Mouse (Mus musculus) gastrocnemius, adult 2 months (tissue): ENCODE measurements around the gene Fen1. TPM values are rescaled to one million over a fixed set of nuclear protein-coding genes. Genes with fewer than 3 reads are reported as not detected.
"Not testable (repeated sequence)": the region's sequence is repeated elsewhere in the genome, so short reads cannot be mapped to it uniquely, and the experiment has no call there.

Source experiments
- DNase-seq: peaks from one replicate; pipeline ENCODE4 v3.0.0; 2022
- H3K27ac ChIP-seq: fragments of 200-600 bp; 2 replicates; pipeline ENCODE4 v1.8.1; 2022; ENCODE audit warnings: mild to moderate bottlenecking
- H3K4me3 ChIP-seq: fragments of 200-600 bp; 2 replicates; pipeline ENCODE4 v1.8.1; 2022; ENCODE audit warnings: mild to moderate bottlenecking, moderate library complexity
- CTCF ChIP-seq: fragments of 200-600 bp; IDR thresholded peaks from 2 replicates; pipeline ENCODE4 v1.8.1; 2022; ENCODE audit warnings: antibody characterized with exemption, mild to moderate bottlenecking, moderate library complexity
- intact Hi-C: fragments of 180-260 bp; cut with DNase I; formaldehyde crosslinking; loops from one replicate; pipeline ENCODE4 v1.15.1; 2025
- microRNA-seq: library from miRNA; unstranded; fragments of <30 nt; microRNA quantifications from one replicate; pipeline ENCODE4 v1.2.0, GENCODE M21; 2021
- total RNA-seq, 2 experiments: library from RNA; stranded (reverse); gene quantifications; 2 replicates each; pipeline ENCODE4 v1.2.3; 2021

The Fen1 gene
- total RNA-seq, 2 experiments from 2014 or later: 4.0 to 4.3 TPM

DNA sequence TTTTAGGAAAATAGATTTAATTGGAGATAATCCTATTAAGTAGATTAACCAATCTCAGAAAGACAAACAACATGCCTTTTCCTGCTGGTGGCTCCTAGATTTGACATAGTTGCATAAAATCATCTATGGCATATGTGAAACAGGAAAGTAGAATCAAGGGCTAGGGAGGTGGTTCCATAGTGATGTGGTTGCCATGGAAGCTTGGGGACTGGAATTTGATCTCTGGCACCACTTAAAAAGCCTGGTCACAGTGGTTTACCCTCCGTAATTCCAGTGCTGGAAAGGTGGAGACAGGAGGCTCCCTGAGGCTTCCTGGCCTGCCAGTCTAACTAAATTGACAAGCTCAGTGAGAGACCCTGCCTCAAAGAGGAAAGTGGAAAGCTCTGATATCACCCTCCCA lies 33.5 kb downstream of the Fen1 start:
- no peak for DNase-seq
- no peak for TF ChIP-seq CTCF
- intact Hi-C loops: no loop called here

DNA sequence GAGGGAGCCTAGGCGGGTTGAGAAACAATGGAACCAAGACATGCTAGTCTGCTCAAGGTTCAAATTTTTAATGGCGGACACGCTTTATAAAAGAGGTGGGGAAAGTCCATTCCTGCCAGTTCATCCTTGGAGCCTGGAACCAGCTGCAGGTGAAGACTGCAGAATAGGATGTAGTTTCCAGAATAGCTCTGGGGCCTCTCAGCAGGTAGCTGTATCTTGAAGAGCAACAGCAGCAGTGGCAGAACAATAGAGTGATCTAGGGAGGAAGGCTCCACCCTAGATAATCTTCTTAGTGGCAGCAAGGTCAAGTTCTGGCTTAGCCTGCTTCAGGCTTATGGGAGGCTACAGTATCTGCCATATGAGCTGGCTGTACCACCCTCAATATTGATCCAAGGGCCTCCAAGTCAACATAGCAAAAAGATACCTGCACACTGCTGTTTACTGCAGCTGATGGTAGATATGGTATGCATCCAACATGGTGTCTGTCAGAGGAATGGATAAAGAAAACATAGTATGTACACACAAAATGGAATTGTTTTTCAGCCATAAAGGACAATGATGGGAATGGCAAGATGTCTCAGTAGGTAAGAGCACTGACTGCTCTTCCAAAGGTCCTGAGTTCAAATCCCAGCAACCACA lies 34.2 kb downstream of the Fen1 start:
- H3K4me3 ChIP-seq, intact Hi-C loops, H3K27ac ChIP-seq, DNase-seq: not testable (repeated sequence)

More for the DNA sequence above, 33.5 kb downstream of the Fen1 start:
- Histone ChIP-seq H3K27ac (no peak overlapping the region), H3K4me3 (no peak overlapping the region)

DNA sequence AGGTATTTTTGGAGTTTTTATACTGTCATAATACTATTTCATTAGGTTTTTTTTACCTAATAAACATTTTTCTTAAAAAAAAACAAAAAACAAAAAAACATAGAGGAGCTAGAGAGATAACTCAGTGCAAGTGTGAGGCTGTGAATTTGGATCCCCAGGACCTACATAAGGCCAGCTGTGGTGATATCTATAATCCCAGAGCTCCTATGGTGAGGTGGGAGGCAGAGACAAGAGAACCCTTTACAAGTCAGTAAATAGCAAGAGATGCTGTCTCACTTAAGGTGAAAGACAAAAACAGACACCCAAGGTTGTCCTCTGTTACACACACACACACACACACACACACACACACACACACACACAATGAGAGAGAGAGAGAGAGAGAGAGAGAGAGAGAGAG lies 34.8 kb downstream of the Fen1 start:
- Histone ChIP-seq H3K27ac (no peak overlapping the region), H3K4me3 (no peak overlapping the region)
- intact Hi-C loops: no loop called here
- DNase-seq: no peak
- TF ChIP-seq CTCF: no peak

DNA sequence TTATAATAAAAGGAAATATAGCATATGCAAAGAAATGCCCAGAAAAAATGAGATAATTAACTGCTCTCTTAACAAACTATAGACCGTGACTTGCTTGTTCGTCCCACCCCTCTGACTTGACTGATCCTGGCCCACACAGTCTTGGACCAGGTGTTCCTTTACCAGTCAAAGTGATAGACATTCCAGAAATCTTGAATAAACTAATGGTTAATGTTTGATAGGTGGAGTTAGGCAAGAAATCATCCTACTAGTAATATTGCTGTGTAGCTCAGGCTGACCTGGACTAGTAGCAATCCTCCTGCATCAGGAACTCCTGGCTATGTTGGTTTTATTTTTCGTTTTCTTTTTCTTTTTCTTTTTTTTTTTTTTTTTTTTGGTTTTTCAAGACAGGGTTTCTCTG lies 35.5 kb downstream of the Fen1 start:
- H3K4me3 ChIP-seq: no peak overlapping the region
- H3K27ac ChIP-seq: no peak overlapping the region
- DNase-seq: no peak
- intact Hi-C loops: no loop called here
- TF ChIP-seq CTCF: no peak

GRCm38 (mm10) chr19:10167951-10168350 lies 36.0 kb downstream of the Fen1 start:
- TF ChIP-seq CTCF: no peak
- Histone ChIP-seq H3K4me3 (no peak overlapping the region), H3K27ac (no peak overlapping the region)
- DNase-seq: no peak
- intact Hi-C loops: no loop called here

DNA sequence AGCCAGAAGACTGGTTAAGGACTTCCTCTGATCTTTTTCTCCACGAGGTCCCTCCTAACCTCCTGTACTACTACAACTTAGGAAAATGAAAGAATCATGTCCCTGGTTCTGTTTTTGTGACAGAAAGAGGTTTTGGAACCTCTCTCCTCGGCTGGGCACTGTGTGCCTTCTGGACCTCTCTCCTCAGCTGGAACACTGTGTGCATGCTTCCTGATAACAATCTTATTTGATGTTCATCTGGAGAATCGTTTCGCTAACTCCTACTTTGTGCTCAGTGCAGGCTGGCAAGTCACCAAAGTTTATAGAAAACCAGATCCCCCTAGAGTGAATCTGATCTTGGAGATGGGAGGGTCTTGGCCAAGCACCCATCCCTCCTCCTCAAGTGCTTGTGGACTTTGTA lies 36.9 kb downstream of the Fen1 start:
- Histone ChIP-seq H3K27ac (no peak overlapping the region), H3K4me3 (no peak overlapping the region)
- intact Hi-C loops: no loop called here
- no peak for TF ChIP-seq CTCF
- DNase-seq: no peak

DNA sequence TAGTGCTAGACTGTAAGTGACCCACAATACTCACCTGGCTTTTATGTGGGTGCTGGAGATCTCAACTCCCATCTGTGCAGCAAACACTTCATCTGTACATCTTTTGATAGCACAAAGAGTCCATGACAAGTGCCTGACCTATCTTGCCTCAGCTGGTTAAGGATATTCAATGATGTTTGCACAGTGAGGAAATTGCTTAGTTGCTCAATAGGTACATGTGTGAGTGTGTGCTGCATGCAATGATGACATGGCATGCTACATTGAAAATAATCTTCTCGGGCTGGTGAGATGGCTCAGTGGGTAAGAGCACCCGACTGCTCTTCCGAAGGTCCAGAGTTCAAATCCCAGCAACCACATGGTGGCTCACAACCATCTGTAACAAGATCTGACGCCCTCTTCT lies 38.0 kb downstream of the Fen1 start:
- DNase-seq, H3K27ac ChIP-seq, H3K4me3 ChIP-seq, intact Hi-C loops: not testable (repeated sequence)

GRCm38 (mm10) chr19:10163896-10164295 lies 40.1 kb downstream of the Fen1 start:
- no peak for TF ChIP-seq CTCF
- intact Hi-C loops: no loop called here
- Histone ChIP-seq H3K27ac (no peak overlapping the region), H3K4me3 (no peak overlapping the region)
- DNase-seq: no peak

DNA sequence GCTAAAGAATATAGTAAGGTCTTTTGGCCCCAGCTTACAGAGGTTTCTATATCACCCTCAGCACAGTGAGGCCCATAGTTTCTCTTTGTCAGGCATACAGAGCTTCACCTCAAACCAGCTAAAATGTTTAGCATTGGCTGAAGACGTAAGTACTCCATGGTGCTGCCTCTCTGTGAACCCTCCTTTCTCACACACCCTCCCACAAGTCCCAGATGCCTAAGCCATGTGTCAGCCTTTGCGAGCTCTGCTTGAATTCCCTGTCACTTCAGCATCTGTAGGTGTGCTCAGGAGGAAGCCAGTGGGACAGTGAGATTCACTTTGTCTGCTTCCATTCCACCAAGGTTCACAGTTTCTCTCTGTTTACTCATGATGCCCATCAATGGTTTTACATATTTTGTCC lies 46.2 kb downstream of the Fen1 start:
- H3K27ac ChIP-seq: no peak overlapping the region
- no peak for TF ChIP-seq CTCF
- no peak overlapping the region for H3K4me3 ChIP-seq
- intact Hi-C loops: no loop called here
- no peak for DNase-seq

DNA sequence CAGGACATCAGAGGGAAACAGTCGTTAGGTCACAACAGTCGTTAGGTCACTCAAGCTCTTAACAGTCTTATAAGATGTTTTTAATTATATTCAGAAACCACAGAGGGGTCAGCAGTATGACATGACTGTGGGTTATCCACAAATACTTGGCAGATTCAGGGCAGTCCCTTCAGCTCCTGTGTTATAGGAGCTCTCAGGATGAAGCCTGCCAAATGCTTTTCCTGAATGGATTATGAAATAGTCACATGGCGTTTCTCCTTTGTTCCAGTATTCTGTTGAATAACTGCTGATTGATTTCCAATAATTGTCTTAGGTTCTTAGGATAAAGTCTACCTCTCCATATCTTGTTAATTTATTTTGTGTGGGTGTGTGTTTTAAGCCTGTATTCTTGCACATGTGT lies 54.8 kb downstream of the Fen1 start:
- no peak for DNase-seq

More for the DNA sequence above, 54.8 kb downstream of the Fen1 start:
- intact Hi-C loops: no loop called here
- Histone ChIP-seq H3K27ac (no peak overlapping the region), H3K4me3 (no peak overlapping the region)
- TF ChIP-seq CTCF: no peak

Small RNA genes lying within 50 kb of the gene (microRNA-seq; reads per million reads assigned to microRNA genes)
- gene Mir6993: not detected

Other genes starting within 250 kb of the Fen1 start
- 1,000 to 10,000 TPM; 2,168 to 2,432 TPM for gene Fth1, start 223.6 kb downstream of the Fen1 start, total RNA-seq
- under 1 TPM; 0.28 to 0.46 TPM for gene Best1, start 202.5 kb downstream of the Fen1 start, total RNA-seq
- 1 to 10 TPM; 4.0 to 4.7 TPM for gene Rab3il1, start 202.5 kb downstream of the Fen1 start, total RNA-seq
- gene Fads3, start 162.6 kb downstream of the Fen1 start, total RNA-seq: 1 to 10 TPM; 2.2 to 2.3 TPM
- 1 to 10 TPM; 1.7 to 4.1 TPM for gene Fads2, start 102.4 kb downstream of the Fen1 start, total RNA-seq
- gene Fads1, start 21.3 kb downstream of the Fen1 start, total RNA-seq: 1 to 10 TPM; 4.2 to 9.9 TPM
- gene Tmem258, start 155 bp downstream of the Fen1 start, total RNA-seq: 10 to 100 TPM; 80.3 to 98.7 TPM
- gene Myrf, start 36.6 kb upstream of the Fen1 start, total RNA-seq: not detected
- gene Dagla, start 100.7 kb upstream of the Fen1 start, total RNA-seq: 1 to 10 TPM; 7.2 to 8.6 TPM
- gene Syt7, start 184.9 kb upstream of the Fen1 start, total RNA-seq: 1 to 10 TPM; 3.1 to 4.0 TPM